Mouse (Mus musculus): ENCODE measurements around the gene Renbp. TPM values are rescaled to one million over a fixed set of nuclear protein-coding genes. Genes with fewer than 3 reads are reported as not detected.

Renbp gene
- total RNA-seq, 2 experiments from 2014 or later: 5.5 to 6.3 TPM

DNA sequence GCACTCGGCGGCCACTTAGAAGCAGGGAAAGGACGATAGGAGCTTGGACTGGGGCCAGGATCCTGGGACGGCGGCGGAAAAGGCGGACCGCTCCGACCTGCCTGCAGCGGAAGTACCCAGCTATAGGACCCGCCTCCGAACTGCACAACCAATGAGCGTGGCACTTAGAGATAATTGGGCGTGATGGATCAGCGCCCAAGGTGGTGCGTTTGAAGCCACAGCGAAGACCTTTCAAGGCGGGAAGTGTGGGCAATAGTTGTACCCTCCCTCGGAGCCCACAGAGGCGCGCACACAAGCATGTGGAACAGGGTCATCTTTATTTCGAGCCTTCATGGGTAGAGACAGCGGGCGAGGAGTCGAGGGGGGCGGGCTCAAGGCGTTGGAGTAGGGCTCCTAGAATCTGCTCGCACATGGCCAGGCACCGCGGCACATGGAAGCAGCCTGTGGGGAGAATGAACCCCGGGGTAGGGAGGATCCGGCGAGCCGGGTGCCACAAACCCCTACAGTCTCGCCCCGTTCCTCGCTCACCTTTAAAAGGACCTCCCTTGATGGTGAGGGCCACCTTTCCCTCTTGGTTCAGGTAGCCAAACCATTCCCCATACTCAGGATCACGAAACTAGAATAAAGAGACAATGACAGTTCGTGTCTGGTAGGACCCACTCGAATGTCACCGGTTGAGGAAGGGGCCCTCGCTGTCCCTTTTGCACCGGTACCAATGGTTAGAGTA, 8.7 kb downstream of the Renbp start, which contains the start of the genes Arhgap4 and Naa10:
Gene Arhgap4, minus strand, starts transcription at position 48 of the 727 bp plus-strand sequence.
Gene Naa10, minus strand, starts transcription at position 122 of the 727 bp plus-strand sequence.
- peak; percentile 77 to 88 for DNase-seq (ENCODE audit: low spot score in 2 of 2)

GRCm38 (mm10) chrX:73921285-73921822, 9.3 kb downstream of the Renbp start:
- no peak for DNase-seq (ENCODE audit: low spot score in 2 of 2)

DNA sequence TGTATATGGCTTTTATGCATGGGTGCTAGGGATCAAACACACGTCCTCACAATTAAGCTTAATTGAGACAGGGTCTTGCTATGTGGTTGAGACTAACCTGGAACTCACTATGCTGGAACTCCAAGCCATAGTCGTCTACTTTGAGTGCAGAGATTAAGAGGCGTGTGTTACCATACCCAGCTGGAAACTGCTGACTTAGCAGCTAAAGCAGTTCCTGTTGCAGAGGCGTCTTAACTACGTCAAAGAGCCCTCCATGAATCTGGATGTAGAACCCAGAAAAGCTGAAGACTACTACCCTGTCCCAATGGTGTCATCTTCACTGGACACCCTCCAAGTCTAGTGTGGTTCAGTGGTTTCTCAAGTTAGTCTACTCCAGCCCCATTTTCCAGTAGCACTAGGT, 12.0 kb downstream of the Renbp start:
- DNase-seq (ENCODE audit: low spot score in 2 of 2): no peak

GRCm38 (mm10) chrX:73916945-73917344, 13.7 kb downstream of the Renbp start:
- DNase-seq (ENCODE audit: low spot score in 2 of 2): no peak

DNA sequence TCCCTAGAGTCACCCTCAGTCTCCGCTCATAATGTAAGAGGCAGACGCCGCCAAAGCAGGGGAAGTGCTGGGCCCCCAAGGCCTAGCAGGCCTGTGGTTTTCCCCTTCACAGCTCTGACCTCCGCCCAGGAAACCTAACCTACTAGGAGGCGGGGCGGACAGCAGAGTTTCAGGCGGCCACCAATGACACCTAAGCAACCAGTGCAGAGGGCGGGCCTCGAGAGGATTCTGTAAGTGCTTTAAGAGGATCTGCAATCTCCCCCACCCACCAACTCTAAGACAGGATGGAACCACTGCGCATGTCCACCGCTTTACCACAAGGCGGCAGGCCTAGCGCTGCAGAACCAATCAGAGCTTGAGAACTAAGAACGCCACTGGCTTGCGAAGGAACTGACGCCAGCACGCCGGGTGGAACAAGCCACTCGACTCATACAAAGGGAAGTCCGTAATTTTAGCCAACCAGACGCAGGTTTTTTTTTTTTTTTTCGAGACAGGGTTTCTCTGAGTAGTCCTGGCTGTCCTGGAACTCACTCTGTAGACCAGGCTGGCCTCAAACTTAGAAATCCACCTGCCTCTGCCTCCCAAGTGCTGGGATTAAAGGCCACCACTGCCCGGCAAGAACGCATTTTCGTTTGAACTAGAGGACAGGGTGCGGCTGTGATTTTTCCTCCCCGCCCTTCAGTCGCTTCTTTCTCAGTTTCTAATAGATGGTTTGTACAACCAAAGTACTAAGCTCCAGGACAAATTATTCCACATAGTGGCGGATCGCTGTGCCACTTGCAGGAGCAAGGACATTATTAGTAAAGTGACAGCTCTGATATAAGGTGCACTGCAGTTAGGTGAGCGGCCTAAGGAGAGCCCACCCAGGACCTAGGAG, 15.6 kb downstream of the Renbp start:
- peak; percentile 80 to 89 for DNase-seq (ENCODE audit: low spot score in 2 of 2)

- DNase-seq (ENCODE audit: low spot score in 2 of 2): no peak
These were observed 19.1 kb downstream of the Renbp start for GRCm38 (mm10) chrX:73911588-73911987.

- no peak for DNase-seq (ENCODE audit: low spot score in 2 of 2)
These were observed 19.5 kb downstream of the Renbp start for GRCm38 (mm10) chrX:73911156-73911555.

GRCm38 (mm10) chrX:73910451-73910850, 20.2 kb downstream of the Renbp start:
- no peak for DNase-seq (ENCODE audit: low spot score in 2 of 2)

- DNase-seq (ENCODE audit: low spot score in 2 of 2): no peak
These were observed 20.6 kb downstream of the Renbp start for GRCm38 (mm10) chrX:73910049-73910448.

GRCm38 (mm10) chrX:73897959-73898358, 32.7 kb downstream of the Renbp start:
- DNase-seq (ENCODE audit: low spot score in 2 of 2): no peak

GRCm38 (mm10) chrX:73895719-73896118, 34.9 kb downstream of the Renbp start, which contains the start of gene L1cam:
Gene L1cam (minus strand): TSS chrX:73896105.
- no peak for DNase-seq (ENCODE audit: low spot score in 2 of 2)

GRCm38 (mm10) chrX:73892833-73893232, 37.8 kb downstream of the Renbp start:
- no peak for DNase-seq (ENCODE audit: low spot score in 2 of 2)

DNA sequence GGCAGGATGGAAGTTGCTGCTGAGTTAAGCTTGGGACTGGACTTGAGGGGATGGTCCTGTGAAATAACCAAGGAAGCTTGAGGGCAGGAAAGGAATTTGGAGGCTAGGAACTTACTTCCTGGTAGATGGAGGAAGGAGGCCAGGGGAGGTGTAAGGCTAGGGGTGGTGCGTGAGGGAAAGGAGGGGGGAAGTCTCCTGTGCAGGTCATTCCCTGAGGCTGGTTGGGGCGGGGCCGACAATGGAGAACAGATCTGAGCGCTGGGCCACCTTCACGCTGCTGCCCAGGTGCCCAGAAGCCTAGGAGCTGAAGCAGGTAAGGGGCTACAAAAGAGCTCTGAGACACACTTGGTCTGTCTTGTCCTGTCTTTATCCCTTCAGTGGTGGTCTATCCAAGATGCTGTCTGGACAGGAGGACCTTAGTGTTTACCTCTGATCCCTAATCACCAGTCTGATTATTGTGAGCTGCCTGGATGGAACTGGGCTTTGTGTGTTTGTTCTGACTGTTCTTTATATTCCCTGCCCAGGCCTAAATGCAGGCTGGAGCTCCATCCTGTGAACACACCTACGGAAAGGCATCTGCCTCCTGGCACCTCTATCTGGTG, 39.0 kb downstream of the Renbp start, which contains the start of gene Avpr2:
Gene Avpr2, plus strand, starts transcription at position 552 of the 602 bp plus-strand sequence.
- no peak for DNase-seq (ENCODE audit: low spot score in 2 of 2)

DNA sequence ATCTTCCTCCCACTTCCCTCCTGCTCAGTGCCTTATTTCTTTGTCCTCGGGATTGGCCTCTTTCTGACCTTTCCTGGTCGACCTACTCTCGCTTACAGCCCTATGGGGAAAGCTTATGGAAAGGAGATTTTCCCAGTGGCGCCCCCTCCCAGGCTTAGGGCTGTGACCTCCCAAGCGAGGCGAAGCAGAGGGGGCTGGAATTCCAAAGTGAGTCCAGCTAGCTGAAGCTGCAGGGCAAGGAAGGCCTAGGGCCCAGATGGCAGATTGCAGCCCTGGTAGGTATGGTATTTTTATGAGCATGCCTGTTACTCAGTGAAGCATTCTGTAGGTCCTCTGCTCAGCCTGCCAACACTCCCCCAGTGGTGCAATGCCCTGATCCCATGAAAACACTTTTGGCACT, 49.2 kb downstream of the Renbp start:
- no peak for DNase-seq (ENCODE audit: low spot score in 2 of 2)

DNA sequence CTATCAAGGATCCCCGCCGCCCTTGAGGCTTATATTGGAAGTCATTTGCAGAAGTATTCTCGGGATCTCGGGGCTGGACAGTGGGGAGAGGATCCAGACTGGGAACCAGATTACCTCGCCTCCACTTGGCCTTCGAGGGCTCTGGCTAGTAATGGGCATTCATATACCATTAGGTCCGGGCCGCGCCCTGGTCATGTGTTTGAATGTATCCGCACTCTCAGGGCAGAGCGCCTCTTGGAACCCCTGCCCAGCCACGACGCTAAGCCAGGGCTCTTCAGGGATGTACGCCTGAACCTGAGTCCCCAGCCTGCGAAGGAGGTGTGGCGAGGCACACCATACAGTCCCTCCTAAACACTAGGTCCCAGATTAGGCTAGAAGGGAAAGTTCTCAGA, 49.6 kb downstream of the Renbp start:
- no peak for DNase-seq (ENCODE audit: low spot score in 2 of 2)

DNA sequence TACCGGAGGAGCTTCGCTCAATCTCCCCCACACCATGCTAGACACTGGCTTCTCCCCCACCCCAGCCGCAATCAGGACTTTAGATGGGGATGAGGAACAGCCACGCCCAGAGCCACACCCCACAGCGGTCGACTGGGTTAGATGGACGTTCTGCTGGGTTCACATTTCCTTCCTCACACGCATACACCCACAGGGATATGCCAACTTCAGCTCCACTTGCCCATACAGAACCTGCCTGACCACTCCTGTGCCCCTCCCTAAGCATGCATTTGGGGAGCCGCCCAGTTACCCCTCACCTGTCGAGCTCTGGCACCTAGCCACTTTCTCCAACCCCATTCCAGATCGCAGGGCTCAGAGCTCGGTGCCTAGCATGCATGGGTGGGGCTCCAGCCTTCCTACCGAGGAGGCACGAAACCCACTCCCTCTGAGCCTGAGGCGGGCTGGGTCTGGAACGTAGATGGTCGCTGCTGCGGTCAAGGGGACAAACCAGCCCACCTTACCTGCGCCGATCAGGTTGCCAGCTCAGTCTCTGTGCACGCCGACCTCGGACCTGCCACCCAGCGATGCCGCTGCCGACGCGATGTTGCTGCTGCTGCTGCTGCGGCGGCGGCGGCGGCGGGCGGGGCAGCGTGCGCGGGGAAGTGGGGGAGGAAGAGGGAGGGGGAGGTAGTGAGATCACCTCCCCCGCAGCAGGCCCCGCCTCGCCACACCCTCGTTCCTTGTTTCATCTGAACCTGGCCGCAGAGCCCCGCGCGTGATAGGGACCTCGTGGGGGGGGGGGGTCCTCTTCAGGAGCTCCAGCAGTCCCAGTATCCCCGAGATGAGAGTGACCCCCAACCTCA, 50.2 kb downstream of the Renbp start:
- DNase-seq (ENCODE audit: low spot score in 2 of 2): no peak

DNA sequence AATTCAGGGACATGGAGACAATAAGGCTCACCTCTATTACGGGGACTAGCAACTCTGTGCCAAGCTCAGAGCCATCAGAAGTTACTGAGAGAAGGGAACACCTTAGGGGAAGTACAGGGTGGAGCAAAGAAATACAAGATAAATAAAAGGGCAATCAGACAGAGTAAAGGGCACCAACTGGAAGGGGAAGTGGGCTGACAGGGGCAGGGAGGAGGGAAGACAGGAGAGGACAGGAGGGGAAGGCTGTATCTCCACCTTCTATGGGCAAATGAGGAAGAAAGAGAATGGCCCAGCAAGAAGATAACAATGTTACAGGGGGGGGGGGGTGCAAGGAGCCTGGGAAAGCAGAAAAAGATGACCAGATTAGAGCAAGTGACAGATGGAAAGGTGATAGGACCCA, 53.6 kb downstream of the Renbp start:
- DNase-seq (ENCODE audit: low spot score in 2 of 2): no peak

DNA sequence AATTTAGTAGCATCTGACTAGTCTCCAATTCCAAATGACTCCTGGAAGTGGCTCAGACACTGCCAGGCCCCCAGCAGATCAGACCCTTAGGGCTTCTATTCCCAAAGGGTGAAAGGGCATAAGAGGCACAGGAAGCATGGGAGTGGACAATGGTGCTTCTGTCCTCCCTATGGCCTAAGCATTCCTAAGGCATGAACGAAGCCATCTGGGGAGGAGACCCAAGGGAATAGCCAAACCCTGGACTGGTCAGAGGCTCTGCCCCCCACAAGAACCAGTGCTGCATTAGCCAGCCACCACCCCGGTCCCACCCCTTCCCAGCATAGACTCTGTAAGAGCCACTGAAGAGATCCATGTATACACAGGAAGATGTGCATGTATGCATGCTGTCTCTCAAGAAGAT, 54.8 kb downstream of the Renbp start:
- no peak for DNase-seq (ENCODE audit: low spot score in 2 of 2)
